Mouse (Mus musculus): Measurements from ENCODE around the gene Tmem44.

GRCm38 (mm10) chr16:30539433-30539832 lies 11.2 kb downstream of the Tmem44 start:
- TF ChIP-seq GATA1 (IDR thresholded peaks at IDR 0.05; ENCODE audit: low read length): no peak
- no peak for TF ChIP-seq TAL1 (IDR thresholded peaks at IDR 0.05; ENCODE audit: low read length)
